Mouse (Mus musculus): ENCODE results near the gene Gm10663.

The Gm10663 gene

DNA sequence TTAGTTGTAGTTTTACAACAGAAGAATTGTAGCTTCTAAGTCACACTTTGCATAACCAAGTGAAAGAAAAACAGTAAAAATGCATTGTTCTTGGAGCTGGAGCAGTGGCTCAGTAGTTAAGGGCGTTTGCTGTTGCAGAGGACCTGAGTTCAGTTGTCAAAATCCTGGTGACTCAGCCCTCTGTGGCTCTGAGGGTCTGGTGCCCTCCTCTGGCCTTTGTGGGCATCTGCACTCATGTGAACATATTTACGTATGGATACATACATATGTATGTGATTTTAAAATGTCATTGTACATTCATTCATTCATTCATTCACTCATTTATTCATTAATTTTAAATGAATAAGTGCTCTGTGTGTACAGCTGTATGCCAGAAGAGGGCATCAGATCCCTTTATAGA is 10.8 kb downstream of the Gm10663 start:
- DNase-seq (ENCODE audit: low spot score in 2 of 2), result no peak

- DNase-seq (ENCODE audit: low spot score in 2 of 2), result no peak
Measured at GRCm38 (mm10) chr8:65087711-65088110, 12.9 kb downstream of the Gm10663 start.

- DNase-seq (ENCODE audit: low spot score in 2 of 2), result no peak
Measured at GRCm38 (mm10) chr8:65088120-65088519, 13.3 kb downstream of the Gm10663 start.

- DNase-seq (ENCODE audit: low spot score in 2 of 2), result no peak
Measured at GRCm38 (mm10) chr8:65089781-65090180, 14.9 kb downstream of the Gm10663 start.

GRCm38 (mm10) chr8:65097760-65098415 is 23.1 kb downstream of the Gm10663 start:
- no peak for DNase-seq (ENCODE audit: low spot score in 2 of 2)

DNA sequence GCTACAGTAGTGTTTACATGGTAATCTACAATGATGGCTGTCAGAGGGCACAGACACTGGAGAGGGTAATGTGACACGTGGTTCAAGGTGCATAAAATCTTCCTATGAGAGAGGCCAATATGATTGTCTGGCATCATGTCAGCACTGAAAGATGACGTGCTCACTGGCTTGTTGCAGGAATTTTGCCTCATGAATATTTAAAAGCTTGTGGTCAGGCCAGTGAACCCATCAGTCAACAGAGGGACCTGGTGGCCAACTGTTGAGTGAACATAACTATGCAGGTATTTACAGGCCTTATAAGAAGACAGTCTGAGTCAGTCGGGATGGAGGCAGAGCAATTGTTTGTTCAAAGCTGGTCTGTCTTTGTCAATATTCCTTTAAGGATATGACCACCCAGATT is 24.9 kb downstream of the Gm10663 start:
- DNase-seq (ENCODE audit: low spot score in 2 of 2), result no peak

GRCm38 (mm10) chr8:65103632-65104031 is 28.8 kb downstream of the Gm10663 start:
- no peak for DNase-seq (ENCODE audit: low spot score in 2 of 2)

DNA sequence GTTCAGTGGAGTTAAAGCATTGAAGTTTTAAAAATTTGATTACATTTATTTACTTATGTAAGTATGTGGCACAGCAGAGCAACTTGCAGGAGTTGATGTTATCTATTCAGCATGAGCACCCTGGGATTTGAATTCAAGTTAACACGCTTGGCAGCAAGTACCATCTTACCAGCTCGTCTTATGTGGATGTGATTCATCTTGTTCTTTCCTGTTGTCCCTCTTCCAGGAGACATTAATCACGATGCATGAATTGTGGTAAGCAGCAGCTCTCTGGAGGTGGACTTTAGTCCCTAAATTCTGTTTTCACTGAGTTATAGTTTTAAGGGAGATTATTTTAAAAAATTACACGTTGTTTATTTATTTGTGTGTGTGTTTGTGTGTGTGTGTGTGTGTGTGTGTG is 29.2 kb downstream of the Gm10663 start:
- DNase-seq (ENCODE audit: low spot score in 2 of 2), result no peak

DNA sequence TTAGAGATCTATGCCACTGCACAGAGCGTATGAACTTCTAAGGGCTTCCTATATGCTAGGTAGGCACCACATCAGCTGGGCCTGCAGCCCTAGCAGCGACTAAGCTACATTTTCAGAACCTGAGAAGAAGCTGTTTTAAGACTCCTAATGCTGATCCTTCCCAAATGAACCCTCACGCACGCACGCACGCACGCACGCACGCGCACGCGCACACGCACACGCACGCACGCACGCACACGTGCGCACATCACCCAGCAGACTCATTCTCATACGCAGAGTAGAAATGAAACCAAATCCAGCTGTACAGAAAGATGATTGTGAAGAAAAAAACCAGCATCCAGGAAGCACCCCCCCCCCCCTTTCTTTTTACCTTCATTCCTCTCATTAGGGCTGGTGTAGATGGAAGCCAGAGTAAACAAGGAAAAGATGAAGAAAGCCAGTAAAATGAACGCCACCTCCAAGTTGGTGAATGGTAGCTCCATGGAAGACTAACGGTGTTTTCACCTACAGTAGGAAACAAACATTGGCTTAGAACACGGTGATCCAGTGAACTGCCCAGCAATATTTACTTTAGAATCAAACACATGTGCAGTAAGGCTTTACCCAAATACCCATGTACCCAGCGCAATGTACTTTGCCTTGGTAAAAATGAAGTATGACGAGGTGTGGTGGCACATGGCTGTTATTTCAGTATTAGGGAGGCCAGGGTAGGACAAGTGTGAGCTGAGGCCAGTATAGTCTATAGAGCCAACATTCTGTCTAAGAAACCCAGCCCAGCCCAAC is 33.3 kb downstream of the Gm10663 start:
- DNase-seq (ENCODE audit: low spot score in 2 of 2), result no peak

GRCm38 (mm10) chr8:65108936-65109335 is 34.1 kb downstream of the Gm10663 start:
- DNase-seq (ENCODE audit: low spot score in 2 of 2), result no peak

- peak; percentile 53 to 67 for DNase-seq (ENCODE audit: low spot score in 2 of 2)
Measured at GRCm38 (mm10) chr8:65110285-65110691, 35.5 kb downstream of the Gm10663 start.

GRCm38 (mm10) chr8:65112092-65112491 is 37.3 kb downstream of the Gm10663 start:
- no peak for DNase-seq (ENCODE audit: low spot score in 2 of 2)

GRCm38 (mm10) chr8:65126014-65126413 is 51.2 kb downstream of the Gm10663 start:
- DNase-seq (ENCODE audit: low spot score in 2 of 2), result no peak

- DNase-seq (ENCODE audit: low spot score in 2 of 2), result no peak
Measured at GRCm38 (mm10) chr8:65126454-65126853, 51.6 kb downstream of the Gm10663 start.
